Mouse (Mus musculus) adrenal gland, adult 8-10 months (tissue): ENCODE measurements around the gene Adam1a. TPM values are rescaled to one million over a fixed set of nuclear protein-coding genes. Genes with fewer than 3 reads are reported as not detected.

Source experiments
- DNase-seq: peaks from one replicate; pipeline ENCODE4 v3.0.0; 2022
- total RNA-seq, 4 experiments: library from RNA; stranded (reverse); gene quantifications; 2 replicates each; pipeline ENCODE4 v1.2.4; 2022

The Adam1a gene
- 10 to 100 TPM in 2 of 4 experiments, 1 to 10 TPM in 2; 4.6 to 15.8 (median 9.0) TPM for total RNA-seq

DNA sequence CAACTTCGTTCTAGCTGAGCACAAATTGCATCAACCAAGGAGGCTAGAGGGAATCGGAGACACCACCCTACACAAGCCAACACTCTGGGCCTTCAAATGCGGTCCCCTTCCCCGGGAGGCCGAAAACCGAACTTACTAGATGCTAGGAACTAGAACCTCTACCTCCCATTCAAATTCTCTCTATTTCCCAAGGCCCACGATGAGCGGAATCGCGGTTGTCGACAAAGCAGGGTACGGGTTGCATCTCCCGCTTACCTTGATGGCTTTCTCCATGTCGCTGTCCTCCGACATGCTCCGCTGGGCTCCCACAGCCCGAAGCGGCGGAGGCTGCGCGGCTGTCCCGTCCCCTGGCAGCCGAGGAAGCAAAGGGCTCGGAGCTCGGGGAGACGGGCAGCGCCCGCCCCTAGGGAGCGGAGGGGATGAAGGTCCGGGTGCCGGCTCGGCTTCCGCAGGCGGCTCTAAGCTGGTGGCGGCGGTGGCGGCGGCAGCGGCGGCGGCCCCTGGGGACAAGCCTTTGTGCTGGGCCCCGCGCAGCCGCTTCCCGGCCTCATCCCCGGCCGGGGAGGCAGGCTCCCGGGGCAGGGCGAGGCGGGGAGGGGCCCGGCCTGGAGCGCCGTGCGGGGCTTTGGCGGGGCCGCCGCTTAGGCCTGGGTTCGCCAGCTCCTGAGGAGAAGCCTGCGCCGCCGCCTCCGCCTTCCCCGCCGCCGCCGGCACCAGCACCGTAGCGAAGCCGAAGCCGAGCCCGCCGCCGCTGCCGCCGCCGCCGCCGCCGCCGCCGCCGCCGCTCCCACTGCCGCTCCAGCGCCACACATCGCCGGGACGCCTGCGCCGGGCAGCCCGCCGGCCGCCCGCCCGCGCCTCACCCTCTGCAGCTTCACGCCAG, at the start of gene Adam1a, which contains the start of gene Gm42878:
Gene Adam1a, minus strand, starts transcription at position 573 of the 883 bp plus-strand sequence.
Gene Gm42878, minus strand, starts transcription at position 573 of the 883 bp plus-strand sequence.
- DNase-seq = no peak

DNA sequence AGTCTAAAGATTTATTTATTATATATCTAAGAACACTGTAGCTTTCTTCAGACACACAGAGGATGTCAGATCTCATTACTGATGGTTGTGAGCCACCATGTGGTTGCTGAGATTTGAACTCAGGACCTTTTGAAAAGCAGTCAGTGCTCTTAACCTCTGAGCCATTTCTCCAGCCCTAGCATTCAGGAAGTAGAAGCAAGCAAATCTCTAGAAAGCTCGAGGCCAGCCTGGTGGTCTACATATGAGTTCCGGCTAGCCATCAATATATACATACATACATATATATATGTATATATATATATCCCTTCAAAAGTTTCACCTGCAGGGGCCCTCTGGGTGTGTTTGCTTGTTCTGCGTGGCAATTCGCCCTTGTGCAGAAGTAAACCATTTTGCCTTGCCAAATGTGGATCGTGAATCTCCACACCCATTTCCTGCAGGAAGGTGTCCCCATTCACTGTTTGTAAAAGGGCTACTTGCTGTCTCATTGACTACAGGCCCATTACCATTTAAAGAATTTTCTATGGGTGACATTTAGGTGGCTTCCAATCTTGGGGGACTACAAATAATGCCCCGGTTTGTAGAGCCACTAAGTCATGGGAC, 49.5 kb upstream of the Adam1a start:
- DNase-seq = no peak

DNA sequence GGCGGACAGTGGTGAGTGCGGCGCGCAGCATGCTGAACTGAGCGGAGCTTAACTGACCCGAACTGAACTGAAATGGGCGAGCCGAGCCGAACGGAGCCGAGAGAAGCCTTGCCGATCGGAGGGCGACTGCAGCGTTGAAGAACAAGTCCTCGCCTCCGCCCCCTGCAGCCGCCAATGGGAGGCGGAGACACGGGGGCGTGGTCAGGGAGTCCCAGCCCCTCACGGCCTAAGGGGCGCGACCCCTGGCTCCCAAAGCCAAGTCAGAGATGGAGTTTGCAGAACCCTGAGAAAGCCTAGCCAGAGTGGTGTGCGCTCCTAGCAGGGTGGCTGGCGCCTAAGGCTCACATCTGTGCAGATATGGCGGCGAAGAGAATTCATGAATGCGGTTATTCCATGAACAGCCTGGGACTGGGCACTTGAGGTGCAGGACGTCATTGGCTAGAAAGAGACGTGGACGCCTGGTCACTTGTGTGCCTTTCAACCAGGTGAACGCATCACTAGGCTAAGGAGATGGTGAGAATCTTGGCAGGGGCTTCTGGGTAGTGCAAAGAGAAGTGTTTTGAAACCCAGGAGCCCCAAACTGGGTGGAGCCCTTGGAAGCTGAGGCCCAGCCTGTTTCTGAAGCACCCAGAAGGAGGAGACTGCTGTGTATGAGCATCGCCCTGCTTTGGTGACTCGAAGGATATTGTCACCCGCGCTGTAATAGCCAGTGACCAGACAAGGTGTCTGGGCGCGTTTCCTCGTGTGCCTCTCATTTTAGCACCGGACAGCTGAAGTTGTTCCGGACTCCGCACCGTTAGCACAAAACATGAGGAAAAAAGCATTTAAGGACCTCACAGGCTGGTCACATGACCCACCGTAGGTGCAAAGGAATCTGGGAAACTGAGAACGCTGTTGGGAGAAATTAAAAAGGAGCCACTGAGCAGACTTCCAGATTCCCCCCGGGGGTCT, 48.4 kb upstream of the Adam1a start, which contains the start of gene Aldh2:
Gene Aldh2, minus strand, starts transcription at position 374 of the 951 bp plus-strand sequence.
- peak; percentile 87 for DNase-seq

DNA sequence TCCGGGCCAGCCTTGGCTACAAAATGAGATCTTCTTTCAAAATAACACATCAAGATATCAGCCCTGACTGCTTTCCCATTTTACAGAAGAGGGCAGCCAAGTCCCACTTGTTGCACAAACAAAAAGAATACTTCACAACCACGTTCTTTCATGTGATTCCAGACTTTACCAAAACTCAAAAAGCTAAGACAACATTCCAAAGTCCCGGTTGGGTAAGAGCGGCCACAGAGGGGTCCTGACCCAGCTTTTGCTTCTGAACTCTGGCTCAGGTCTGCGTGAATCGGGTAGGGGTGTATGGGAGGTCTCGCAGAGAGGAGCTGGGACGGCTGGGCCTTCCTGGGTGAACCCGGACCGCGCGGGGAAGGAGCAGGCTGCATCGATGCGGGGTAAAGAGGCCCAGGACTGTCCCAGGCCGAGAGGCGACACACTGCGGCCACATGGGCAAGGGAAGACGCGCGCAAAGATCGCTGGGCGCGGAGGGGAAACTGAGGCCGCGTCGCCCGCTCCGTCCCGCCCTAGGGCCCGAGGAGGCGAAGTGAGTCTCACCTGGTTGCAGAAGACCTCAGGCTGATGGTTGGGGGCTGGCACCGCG, 47.6 kb upstream of the Adam1a start:
- no peak for DNase-seq

DNA sequence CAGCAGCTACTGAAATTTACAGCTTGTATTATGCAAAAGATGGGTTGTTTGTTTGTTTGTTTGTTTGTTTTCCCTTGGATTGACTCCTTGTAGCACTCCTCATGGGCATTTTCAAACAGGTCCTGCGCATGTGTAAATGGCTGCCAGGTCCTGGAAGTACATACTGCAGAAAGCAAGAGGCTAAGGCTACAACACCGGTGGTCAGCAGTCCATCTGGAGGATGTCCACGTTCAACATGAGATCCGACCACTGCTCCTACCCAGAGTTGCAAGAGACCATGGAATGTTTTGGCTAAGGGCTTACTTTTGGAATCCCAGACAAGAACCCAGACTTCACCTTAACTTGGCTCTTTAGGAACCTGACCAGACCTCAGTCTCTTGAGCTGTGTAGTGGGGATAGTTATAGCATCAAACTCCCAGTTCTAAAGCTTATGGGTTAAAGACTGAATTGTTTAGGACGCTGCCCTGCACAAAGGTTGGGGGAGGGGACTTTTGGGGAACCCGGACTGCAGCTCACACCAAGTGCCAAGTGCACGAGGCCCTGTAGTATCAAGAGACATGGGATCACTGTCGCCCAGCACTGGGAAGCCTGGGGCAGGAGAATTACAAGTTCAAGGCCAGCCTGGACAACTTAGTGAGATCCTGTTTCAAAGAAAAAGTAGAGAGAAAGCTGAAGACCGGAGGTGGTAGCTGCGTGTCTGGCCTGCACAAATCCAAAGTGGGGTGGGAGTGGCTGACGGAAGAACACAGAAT, 47.0 kb upstream of the Adam1a start:
- DNase-seq = no peak

DNA sequence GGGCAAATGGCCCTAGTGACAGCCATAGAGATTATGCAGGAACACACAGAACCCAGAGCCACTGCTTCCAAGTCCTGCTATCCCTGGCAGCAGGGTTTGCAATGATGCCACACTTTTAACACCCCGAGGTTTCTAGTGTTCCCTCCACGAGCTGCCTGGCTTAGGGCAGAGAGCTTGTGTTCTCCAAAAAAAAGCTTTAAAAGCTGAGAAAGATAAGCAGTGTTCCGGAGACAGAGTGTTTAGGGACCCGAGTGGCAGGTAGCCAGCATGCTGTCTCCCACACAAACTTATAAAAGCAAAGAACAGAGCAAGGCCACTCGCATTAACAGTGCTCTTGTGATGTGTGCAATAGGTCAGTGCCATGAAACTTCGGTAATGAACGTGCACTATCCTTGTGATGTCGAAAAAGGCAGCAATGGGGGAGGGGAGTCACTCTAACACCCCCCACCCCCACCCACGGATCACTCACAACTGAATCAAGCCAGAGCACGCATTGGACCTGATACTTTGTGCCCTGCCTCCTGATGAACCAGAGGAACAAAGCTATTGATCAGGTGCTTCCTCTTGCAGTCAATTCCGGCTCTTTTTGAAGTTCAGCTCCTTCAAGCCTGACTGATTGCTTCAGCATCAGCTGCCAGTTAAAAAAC, 46.3 kb upstream of the Adam1a start:
- DNase-seq = peak; percentile 55

DNA sequence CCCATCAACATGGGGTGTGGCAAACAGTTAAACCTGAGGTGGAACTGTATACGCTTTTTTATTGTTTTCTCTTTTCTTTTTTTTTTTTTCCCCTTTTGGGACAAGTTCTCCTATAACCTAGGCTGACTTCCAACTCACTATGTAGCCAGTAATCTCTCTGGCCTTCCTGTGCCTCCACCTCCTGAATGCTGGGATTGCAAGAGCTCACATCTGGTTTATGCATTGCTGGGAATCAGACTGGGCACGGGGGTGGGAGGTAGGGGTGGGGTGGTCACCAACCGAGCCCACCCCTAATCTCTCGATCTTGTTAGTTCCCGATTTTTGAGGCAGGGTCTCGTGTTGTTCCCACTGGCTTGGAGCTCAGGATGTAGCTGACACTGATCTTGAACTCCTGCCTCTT, 44.6 kb upstream of the Adam1a start:
- no peak for DNase-seq

DNA sequence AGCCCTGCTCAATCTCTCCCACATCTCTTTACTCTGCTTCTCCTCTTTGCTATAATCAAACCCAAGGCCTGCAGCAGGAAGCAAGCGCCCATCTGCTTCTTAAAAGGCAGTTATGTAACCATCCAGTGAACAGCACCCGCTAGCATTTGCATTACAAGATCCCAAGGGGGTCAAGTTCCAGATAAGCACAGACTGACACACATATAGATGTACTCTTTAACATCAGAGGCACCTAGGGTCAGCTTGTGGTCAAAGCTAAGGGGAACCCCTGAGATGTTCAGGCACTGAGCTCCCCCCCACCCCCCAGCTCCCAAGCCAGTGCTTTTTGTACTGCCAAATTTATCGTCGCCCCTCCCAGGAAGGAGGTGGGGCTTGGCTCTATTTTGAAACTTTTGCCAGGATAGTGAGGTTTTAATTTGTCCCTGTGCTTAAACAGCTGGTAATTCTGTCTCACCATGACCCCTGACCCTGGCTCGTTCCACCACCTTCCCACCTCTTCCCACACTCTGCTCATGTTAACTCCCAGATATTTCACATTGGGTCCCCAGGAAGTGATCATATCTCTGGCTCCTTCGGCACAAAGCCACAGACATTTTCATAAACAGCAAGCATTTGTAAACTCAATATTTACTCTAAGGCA, 41.2 kb upstream of the Adam1a start:
- DNase-seq = no peak

DNA sequence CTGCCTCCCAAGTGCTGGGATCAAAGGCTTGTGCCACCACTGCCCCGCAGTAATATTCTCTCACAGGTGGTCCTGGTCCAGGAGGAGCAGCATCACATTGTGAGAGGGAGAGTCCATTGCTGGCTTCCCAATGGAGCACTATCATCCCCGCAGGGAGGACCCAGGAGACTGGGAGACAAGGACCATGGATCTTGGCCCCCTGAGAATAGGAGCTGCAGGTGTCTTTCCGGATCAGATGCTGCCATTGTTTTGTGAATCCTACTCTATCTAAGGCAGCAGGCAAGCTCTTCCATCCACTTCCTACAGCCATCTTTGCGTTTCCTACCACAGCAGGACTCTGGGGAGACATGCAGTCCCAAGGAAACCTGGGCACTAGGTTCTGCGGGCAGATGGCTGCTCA, 40.4 kb upstream of the Adam1a start:
- no peak for DNase-seq

DNA sequence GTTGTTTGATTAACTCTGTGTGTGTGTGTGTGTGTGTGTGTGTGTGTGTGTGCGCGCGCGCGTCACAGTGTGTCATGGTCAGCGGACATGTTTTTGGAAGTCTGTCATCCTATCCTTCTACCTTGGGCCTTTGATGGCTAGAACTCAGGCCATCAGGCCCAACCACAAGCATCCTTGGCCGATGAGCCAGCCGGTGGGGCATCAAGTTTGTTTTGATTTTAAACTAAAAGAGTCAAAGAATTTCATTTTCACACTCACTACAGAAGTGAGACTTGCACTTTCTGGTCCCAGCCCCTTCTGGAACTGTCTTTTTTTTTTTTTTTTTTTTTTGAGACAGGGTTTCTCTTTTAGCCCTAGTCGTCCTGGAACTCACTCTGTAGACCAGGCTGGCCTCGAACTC, 39.7 kb upstream of the Adam1a start:
- DNase-seq = no peak

DNA sequence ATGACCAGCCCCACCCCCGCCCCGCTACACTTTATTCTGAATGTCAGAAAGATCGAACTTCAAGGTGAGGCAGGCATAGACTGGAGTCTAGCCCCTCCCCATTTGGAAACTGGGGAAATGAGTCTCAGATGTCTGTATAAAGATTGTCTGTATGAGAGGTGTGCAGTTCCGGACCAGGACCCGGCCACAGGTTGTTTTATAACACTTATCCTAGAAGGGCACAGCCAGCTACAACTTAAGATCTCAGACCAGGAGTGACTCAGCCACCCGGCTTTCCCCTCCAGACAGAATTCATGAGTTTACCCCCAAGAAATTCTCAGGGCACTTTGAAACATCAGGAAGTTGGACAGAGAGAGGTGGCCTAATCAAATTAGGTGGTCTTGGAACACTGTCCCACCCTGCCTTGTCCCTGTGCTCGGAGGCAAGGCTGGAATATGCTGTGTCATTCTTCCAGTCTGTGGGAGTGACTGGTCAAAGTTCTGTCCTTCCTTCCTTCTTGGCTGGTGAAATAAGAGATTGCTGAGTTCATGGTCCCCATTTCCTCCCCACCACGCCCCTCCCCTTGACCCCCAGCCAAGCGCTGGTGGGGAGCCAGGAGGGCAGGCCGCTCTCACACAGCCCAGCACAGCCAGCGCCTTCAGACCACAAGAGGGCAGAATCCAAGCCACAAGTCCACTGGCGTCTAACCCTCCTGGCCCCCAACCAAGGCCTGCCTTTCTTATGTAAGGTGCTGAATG, 38.7 kb upstream of the Adam1a start:
- peak; percentile 98 for DNase-seq

DNA sequence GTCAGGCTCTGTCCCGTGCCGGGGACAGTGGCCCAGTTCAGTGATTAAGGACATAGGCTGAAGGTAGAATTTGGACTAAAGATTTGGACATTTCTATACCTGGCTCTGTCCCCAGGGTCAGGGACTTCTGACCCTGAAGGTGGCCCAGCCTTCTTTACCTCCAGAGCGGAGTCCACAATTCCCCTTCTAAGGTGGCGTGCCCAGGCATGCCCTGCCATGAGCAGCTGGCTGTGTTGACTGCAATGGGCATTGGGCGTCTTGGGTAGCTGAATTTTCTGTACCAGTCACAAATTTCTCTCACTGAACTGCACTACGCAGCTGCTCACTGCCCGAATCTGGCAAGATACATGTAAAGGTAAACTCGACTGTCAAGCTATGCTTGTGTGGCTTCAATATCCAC, 36.7 kb upstream of the Adam1a start:
- DNase-seq = no peak

DNA sequence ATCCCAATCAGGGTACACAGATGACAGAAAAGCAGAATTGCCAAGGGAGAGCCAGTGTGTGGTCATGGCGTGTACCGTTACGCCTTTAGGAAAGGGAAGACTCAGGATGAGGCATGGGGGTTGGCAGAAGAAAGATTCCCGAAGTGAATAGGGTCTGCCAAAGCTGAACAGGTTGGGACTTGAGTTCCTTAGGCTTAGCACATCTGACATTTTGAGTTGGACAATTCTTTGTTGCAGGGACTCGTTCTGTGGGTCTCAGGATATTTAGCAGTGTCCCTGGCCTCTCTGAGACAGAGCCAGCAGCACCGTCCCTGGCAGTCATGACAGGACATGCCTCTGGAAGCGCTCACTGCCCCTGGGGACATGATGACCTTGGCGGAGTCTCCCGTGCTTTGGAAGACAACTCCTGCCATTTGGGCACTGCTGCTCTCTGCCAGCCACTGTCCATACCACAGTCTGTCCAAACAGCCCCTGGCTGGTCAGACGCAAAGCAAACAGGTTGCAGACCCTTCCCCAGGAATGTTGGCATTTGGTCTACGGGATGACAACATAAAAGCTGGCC, 31.7 kb upstream of the Adam1a start:
- peak; percentile 87 for DNase-seq

DNA sequence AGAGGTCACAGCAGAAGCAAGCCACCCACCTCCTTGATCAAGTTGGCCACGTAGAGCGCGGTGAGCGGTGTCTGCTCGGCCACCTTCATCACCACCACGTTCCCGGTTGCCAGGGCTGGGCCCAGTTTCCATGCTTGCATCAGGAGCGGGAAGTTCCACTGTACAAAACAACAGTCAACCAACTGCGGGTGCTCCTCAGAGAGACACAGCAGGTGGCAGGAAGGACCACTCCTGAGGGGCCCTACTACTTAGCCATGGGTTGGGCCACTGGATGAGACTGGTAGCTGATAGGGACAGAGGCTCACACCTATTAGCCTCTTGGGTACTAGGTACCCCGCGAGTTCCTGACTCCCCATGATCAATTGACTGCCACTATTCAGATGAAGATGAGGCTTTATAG, 30.6 kb upstream of the Adam1a start:
- DNase-seq = no peak

DNA sequence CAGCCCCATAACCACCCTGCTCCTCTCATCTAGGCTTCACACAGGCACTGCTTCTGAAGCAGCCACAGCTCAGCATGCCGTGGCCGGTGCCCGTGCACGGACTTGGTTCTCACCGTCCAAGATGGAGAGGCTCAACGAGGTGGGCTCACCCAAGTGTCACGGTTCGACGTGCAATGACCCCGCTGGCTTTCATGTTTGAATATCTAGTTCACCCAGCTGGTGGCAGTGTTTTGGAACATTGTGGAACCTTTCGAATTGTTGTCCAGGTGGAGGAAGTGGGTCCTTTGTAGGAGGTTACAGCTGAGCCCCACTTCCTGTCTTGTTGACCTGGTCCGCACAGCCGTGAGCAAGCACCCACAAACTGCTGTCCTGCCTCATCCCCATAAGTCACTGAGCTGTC, 28.9 kb upstream of the Adam1a start:
- no peak for DNase-seq

DNA sequence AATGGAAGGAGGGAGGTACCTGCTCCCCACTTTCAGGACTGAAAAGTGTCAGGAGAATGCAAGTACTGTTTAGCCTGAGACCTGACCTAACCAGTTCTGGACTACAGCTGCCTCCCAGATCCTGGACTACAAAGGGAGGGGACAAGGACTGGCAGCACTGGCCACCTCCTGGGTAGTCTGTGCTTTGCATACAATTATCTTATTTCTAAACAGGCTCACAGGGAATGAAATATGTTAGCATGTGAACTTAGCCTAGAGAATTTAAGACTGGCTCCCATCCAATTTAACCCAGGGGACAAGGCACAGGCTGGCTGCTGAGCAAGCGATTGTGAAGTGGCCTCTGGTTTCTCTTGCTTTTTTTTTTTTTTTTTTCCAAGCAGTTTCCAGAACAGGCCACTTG, 25.5 kb upstream of the Adam1a start:
- DNase-seq = no peak

DNA sequence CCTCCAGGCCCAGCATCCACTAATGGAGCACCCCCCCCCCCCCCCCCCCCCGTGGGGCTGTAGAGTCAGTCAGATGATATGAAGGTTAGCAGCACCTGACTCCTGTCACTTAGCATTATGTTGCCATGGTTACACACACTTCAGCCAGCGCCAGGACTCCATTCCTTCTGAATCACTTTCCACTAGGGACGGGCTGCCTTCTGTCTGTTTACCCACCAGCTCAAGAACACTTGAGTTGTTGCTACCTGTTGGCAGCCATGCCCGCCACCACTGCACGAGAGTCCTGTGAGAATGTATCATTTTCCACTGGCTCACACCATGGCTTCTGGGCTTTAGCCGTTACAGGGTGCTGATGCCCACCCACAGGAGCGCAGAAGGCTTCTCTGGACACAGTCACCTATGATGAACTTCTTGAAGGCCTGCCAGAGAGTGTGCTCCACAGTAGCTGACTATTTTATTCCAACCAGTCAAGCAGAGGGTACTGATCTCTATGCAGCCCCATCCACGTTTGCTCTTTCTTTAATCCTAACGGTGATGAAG, 24.7 kb upstream of the Adam1a start:
- no peak for DNase-seq

DNA sequence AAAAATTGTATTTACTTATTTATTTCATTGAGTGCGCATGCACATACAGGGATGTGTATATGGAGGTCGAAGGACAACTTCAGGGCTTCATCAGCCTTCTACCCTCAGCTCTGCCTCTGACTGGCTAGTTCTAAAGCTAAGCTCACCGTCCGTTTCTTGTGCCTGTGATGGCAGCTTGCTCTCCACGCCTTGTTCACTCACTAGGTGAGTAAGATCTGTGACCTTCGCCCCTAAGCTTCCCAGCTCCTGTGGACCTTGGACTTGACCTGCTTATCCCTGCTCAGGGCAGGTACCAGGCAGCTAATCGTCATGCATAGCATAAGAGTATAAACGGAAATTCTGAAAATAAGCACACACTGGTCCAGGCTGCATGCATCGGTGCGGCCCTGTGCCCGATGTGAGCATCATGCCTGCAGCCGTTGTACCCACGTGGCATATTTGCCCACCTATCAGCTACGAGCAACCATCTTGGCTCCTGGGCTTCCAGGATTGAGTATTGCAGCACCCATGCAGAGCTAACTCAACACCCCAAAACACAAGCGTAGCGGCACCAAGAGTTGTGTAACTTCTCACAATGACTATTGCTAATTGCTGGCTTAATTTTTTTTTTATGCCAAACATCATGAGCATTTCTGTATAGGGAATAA, 20.9 kb upstream of the Adam1a start:
- no peak for DNase-seq
